Mouse (Mus musculus): ENCODE measurements at regions not wholly inside any gene's neighbourhood (a gene's known extent, or its start where the extent isn't known, plus 50 kb on each side); places are given as distances from the start of the nearest gene placed in this dataset.
"Not testable (repeated sequence)": the region's sequence is repeated elsewhere in the genome, so short reads cannot be mapped to it uniquely, and the experiment has no call there.

GRCm38 (mm10) chr6:53233777-53234176, 53.3 kb upstream of the Creb5 start:
- no peak for DNase-seq (ENCODE audit: low spot score)

GRCm38 (mm10) chr6:53232616-53233015, 54.5 kb upstream of the Creb5 start:
- no peak for DNase-seq (ENCODE audit: low spot score)

GRCm38 (mm10) chr6:53229350-53229749, 57.7 kb upstream of the Creb5 start:
- DNase-seq (ENCODE audit: low spot score): no peak

GRCm38 (mm10) chr6:53222104-53222503, 65.0 kb upstream of the Creb5 start:
- DNase-seq (ENCODE audit: low spot score): no peak

- DNase-seq (ENCODE audit: low spot score): no peak
These were observed 65.4 kb upstream of the Creb5 start for GRCm38 (mm10) chr6:53221668-53222005.

GRCm38 (mm10) chr6:53220784-53221667, 66.0 kb upstream of the Creb5 start:
- DNase-seq (ENCODE audit: low spot score): no peak

GRCm38 (mm10) chr6:53218871-53219286, 68.2 kb upstream of the Creb5 start:
- DNase-seq (ENCODE audit: low spot score): no peak

- DNase-seq (ENCODE audit: low spot score): peak; percentile 32
These were observed 69.6 kb upstream of the Creb5 start for GRCm38 (mm10) chr6:53217234-53218015.

GRCm38 (mm10) chr6:53216715-53217114, 70.4 kb upstream of the Creb5 start:
- DNase-seq (ENCODE audit: low spot score): no peak

GRCm38 (mm10) chr6:53211420-53211819, 75.7 kb upstream of the Creb5 start:
- no peak for DNase-seq (ENCODE audit: low spot score)

- no peak for DNase-seq (ENCODE audit: low spot score)
These were observed 77.7 kb upstream of the Creb5 start for GRCm38 (mm10) chr6:53209398-53209797.

GRCm38 (mm10) chr6:53208474-53208873, 78.6 kb upstream of the Creb5 start:
- no peak for DNase-seq (ENCODE audit: low spot score)

- no peak for DNase-seq (ENCODE audit: low spot score)
These were observed 79.3 kb upstream of the Creb5 start for GRCm38 (mm10) chr6:53207781-53208180.

GRCm38 (mm10) chr6:53207361-53207760, 79.7 kb upstream of the Creb5 start:
- DNase-seq (ENCODE audit: low spot score): no peak

- DNase-seq (ENCODE audit: low spot score): peak; percentile 27
These were observed 85.7 kb upstream of the Creb5 start for GRCm38 (mm10) chr6:53201281-53201956.

- no peak for DNase-seq (ENCODE audit: low spot score)
These were observed 87.6 kb upstream of the Creb5 start for GRCm38 (mm10) chr6:53199474-53199873.

GRCm38 (mm10) chr6:53182131-53182530, 104.9 kb upstream of the Creb5 start:
- not testable (repeated sequence) for DNase-seq (ENCODE audit: low spot score)

- no peak for DNase-seq (ENCODE audit: low spot score)
These were observed 96.0 kb upstream of the Jazf1 start for GRCm38 (mm10) chr6:53164423-53164841.

- no peak for DNase-seq (ENCODE audit: low spot score)
These were observed 94.7 kb upstream of the Jazf1 start for GRCm38 (mm10) chr6:53163091-53163490.

- no peak for DNase-seq (ENCODE audit: low spot score)
These were observed 93.2 kb upstream of the Jazf1 start for GRCm38 (mm10) chr6:53161627-53162026.

- no peak for DNase-seq (ENCODE audit: low spot score)
These were observed 86.2 kb upstream of the Jazf1 start for GRCm38 (mm10) chr6:53154621-53155020.

- DNase-seq (ENCODE audit: low spot score): no peak
These were observed 79.0 kb upstream of the Jazf1 start for GRCm38 (mm10) chr6:53147478-53147877.
